Mouse (Mus musculus) mature B cell (primary cell): ENCODE measurements around the gene Accsl.

Experiments used
- in situ Hi-C: fragments of 300-500 bp; cut with MboI; formaldehyde crosslinking; loops from 2 replicates; pipeline ENCODE4 v1.14.3; 2019

Accsl gene

GRCm38 (mm10) chr2:93869107-93869600, at the start of gene Accsl:
Gene Accsl, minus strand, starts transcription at chr2:93869157.
- in situ Hi-C loops = no loop called here

GRCm38 (mm10) chr2:93913552-93913951, 44.6 kb upstream of the Accsl start:
- in situ Hi-C loops = no loop called here

DNA sequence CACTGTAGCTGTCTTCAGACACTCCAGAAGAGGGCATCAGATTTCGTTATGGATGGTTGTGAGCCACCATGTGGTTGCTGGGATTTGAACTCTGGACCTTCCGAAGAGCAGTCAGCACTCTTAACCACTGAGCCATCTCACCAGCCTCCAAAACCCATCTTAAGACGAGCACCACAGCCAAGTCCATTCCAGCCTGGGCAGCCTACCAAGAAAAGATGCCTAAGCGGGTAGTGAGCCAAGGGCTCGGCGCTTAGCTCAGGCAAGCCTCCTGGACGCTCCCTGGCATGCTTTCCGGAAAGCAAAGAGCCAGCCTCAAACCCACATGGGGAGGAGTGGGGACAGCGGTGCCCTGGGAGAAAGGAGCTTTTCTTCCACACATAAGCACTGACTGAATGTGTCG, 43.0 kb upstream of the Accsl start:
- in situ Hi-C loops = no loop called here

- in situ Hi-C loops = no loop called here
Measured at GRCm38 (mm10) chr2:93909716-93910115, 40.8 kb upstream of the Accsl start.

DNA sequence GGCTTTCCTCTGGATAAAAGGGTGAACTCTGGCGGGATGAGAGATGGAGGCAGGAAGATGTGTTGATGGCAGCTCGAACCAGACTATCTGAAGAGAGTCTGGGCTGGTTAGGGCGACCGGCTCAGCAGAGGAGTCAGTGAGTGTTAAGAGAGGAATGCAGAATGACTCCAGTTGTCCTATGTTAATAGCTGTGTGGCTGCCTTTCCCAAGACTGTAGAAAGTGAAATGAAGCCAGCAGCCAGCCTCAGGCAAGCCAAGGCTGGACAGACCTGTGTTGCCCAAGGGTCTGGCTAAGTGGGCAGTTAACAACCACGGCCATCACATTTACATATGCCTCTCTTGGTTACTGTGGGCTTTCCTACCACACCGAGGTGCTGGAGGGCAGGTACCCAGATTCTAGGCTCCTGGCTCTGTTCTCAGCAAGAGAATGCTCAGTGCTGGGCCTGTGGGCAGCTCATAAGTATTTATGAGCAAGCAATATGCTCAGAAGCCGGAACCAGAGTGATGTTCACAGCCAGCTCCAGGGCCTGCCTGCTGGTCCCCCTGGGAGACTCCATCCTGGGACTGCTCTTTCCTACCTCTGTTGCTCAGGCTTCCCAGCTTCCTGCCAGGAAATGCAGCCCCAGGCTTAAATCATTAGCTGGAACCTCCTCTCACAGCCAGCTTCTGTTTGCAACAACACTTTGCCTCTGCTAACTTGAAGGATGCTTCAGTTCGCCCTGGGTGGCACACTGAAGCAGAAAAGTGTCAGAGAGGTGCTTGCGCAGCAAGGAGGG, 38.8 kb upstream of the Accsl start:
- in situ Hi-C loops = no loop called here

DNA sequence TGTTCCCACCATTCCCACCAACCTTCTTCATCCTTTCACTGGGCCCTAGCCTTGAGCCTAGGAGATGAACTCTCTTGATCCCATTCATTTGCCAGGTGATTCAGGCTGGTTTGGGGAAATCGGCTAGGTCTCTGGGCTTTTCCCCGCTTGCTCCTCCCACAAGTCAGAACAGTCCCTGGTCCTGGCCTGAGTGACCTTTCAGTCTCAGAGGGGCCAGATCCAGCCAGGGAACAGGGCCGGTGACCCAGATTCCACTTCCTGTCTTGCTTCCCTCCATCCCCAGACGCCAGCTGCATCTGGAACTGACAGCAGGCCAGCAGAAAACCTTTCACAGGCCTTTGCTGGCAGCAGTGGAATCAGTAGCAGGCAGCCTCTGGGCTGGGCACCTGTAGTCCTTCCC, 37.4 kb upstream of the Accsl start:
- in situ Hi-C loops = no loop called here

- in situ Hi-C loops = no loop called here
Measured at GRCm38 (mm10) chr2:93903415-93903814, 34.5 kb upstream of the Accsl start.

GRCm38 (mm10) chr2:93902680-93903305, 33.8 kb upstream of the Accsl start:
- in situ Hi-C loops = no loop called here

DNA sequence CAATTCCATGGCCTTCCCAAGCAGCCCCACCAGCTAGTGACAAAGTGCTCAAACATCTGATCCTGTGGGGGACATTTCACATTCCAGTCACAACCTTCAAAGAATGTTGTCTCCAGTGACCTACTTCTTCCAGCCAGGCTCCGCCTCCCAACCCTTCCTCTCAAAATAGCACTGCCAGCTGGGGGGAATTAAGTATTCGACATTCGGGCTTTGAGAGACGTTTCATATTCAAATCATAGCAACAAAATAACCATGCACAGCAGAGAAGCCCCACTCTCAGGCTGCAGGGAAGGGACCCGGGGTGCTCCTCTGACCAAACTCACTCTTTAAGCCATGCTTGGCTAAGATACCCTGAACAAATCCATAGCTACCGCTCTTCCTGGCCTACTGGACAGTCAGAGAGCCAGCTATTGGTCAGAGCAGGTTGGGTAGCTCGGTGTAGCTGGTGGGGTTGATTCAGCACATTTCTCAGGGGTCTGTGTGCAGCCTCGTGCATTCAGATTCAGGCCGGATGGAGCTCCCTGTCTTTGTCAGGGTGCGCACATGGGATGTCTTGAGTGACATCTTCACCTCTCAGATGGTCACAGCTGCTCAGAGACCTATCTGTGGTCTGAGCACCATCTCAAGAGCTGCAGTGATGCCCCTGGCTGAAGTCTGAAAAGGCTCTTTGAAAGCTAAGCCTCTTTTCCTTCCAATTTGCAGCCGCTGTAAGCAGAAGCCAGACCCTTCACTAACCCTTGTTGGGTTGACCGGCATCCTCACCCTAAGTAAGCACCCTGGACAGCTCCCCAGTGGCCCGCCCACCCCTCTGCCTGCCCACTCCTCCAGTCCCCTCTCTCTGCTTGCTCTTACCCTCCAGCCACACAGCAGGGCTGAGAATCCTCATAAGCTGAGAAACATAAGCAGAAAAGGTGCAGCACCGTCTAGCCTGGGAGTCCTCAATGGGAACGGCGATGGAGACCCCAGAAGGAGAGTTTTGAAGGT, 30.7 kb upstream of the Accsl start:
- in situ Hi-C loops = no loop called here

GRCm38 (mm10) chr2:93891611-93892280, 22.8 kb upstream of the Accsl start:
- in situ Hi-C loops = no loop called here

DNA sequence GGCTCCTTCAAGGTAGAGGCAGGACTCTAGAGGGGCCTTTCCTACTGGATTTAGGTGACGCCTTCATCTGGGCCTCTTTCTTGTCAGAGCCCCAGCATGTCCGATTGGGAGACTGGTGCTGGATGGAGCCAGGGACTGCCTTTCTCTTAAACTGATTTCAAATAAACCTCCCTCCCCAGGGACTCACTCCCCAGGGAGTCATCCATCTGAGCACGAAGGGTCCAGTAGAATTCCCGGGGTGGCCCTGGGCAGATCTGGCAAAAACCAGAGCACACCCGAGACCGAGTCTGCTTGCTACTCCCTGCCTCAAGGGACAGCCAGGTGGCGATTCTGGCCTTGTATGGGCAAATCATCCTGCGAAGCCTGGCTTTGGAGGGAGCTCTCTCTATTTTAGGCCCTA, 21.2 kb upstream of the Accsl start:
- in situ Hi-C loops = no loop called here

DNA sequence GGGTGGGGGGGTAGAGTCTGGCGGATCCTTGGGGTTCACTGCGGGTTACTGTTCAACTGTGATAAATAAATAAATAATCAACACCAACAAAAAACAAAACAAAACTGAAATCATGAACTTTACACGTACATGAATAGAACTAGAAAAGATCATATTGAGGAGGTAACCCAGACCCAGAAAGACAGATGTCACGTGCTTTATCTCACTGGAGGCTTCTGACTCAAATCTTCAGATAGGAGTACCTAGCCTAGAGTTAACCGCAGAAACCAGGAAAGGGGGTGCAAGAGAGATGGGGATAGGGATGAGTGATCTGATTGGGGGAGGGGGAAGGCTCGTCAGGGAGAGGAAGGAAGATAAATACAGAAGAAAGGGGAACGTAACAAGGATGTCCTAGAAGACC, 20.1 kb upstream of the Accsl start:
- in situ Hi-C loops = no loop called here

GRCm38 (mm10) chr2:93888366-93888765, 19.4 kb upstream of the Accsl start:
- in situ Hi-C loops = no loop called here

GRCm38 (mm10) chr2:93887273-93887672, 18.3 kb upstream of the Accsl start:
- in situ Hi-C loops = no loop called here

GRCm38 (mm10) chr2:93886013-93886794, 17.2 kb upstream of the Accsl start:
- in situ Hi-C loops = no loop called here

- in situ Hi-C loops = no loop called here
Measured at GRCm38 (mm10) chr2:93883066-93883465, 14.1 kb upstream of the Accsl start.

- in situ Hi-C loops = no loop called here
Measured at GRCm38 (mm10) chr2:93881640-93882367, 12.8 kb upstream of the Accsl start.

- in situ Hi-C loops = no loop called here
Measured at GRCm38 (mm10) chr2:93880981-93881380, 12.0 kb upstream of the Accsl start.

- in situ Hi-C loops = no loop called here
Measured at GRCm38 (mm10) chr2:93880450-93880849, 11.5 kb upstream of the Accsl start.

- in situ Hi-C loops = no loop called here
Measured at GRCm38 (mm10) chr2:93877005-93877404, 8.0 kb upstream of the Accsl start.
